Mouse (Mus musculus): ENCODE measurements around the gene Gm13277. TPM values are rescaled to one million over a fixed set of nuclear protein-coding genes. Genes with fewer than 3 reads are reported as not detected.
"Not testable (repeated sequence)": the region's sequence is repeated elsewhere in the genome, so short reads cannot be mapped to it uniquely, and the experiment has no call there.

Gm13277 gene
- polyA plus RNA-seq, 1 experiment from 2014 or later = not detected

- no peak overlapping the region for H3K27ac ChIP-seq (replicated peaks; ENCODE audit: low read depth, low read length)
- no peaks in the 10 kb centered on the region for H3K9me3 ChIP-seq (ENCODE audit: control insufficient read depth, low read length)
- H3K27me3 ChIP-seq (ENCODE audit: control insufficient read depth, insufficient read depth, low read length) = no peaks in the 10 kb centered on the region
- no peak for ATAC-seq (ENCODE audit: insufficient number of reproducible peaks, low FRiP score, low TSS enrichment, low read depth)
- H3K4me1 ChIP-seq (ENCODE audit: control insufficient read depth, insufficient read depth, low read length) = no peaks in the 10 kb centered on the region
- no peak overlapping the region for H3K9ac ChIP-seq (ENCODE audit: low read length)
- no peak overlapping the region for H3K4me3 ChIP-seq (ENCODE audit: low read depth, low read length)
- 31% methylated on average over 4 of the region's 4 CpGs for WGBS
- H3K4me2 ChIP-seq (ENCODE audit: low read depth, severe bottlenecking) = no peak overlapping the region
- H3K36me3 ChIP-seq (ENCODE audit: control insufficient read depth, insufficient read depth, low read length) = no peaks in the 10 kb centered on the region
- DNase-seq (ENCODE audit: low spot score) = peak; percentile 38
These were observed 42.1 kb downstream of the Gm13277 start for GRCm38 (mm10) chr4:88830523-88830922.

DNA sequence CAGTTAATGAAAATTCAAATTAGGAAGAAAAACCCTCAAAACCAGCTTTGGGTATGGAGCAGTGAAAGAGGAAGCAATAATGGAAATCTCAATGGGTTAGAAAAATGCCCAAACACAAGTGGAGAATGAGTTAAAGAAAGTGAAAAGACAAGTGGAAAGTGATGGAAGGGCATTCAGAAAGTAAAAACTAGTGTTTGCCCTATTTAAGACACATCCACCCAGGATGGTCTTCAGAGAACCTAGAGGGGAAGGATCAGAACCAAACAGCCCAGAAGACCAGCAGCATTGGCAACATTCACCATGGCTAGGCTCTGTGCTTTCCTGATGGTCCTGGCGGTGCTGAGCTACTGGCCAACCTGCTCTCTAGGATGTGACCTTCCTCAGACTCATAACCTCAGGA is 46.8 kb downstream of the Gm13277 start, which contains the start of gene Ifna5:
Ifna5 (plus strand) TSS at position 301 of the 400 bp plus-strand sequence.
- H3K4me1 ChIP-seq (ENCODE audit: control insufficient read depth, insufficient read depth, low read length); H3K9me3 ChIP-seq (ENCODE audit: control insufficient read depth, low read length); H3K9ac ChIP-seq (ENCODE audit: low read length); H3K36me3 ChIP-seq (ENCODE audit: control insufficient read depth, insufficient read depth, low read length); H3K27me3 ChIP-seq (ENCODE audit: control insufficient read depth, insufficient read depth, low read length); DNase-seq (ENCODE audit: low spot score); H3K4me2 ChIP-seq (ENCODE audit: low read depth, severe bottlenecking); ATAC-seq (ENCODE audit: insufficient number of reproducible peaks, low FRiP score, low TSS enrichment, low read depth); H3K4me3 ChIP-seq (ENCODE audit: low read depth, low read length); H3K27ac ChIP-seq (replicated peaks; ENCODE audit: low read depth, low read length): not testable (repeated sequence)
- 80% methylated on average over 1 of the region's 1 CpGs for WGBS

Other genes with a start within 250 kb of the Gm13277 start
- not detected in 2 replicates for gene Ifna15, start 230.4 kb upstream of the Gm13277 start, polyA plus RNA-seq (2014; fragmentation: Nextera tagmentation; extraction: Ambion mirVana)
- gene Ifna14, start 216.8 kb upstream of the Gm13277 start, polyA plus RNA-seq (2014; fragmentation: Nextera tagmentation; extraction: Ambion mirVana) = not detected in 2 replicates
- not detected in 2 replicates for gene Ifna9, start 196.2 kb upstream of the Gm13277 start, polyA plus RNA-seq (2014; fragmentation: Nextera tagmentation; extraction: Ambion mirVana)
- not detected in 2 replicates for gene Ifna12, start 185.3 kb upstream of the Gm13277 start, polyA plus RNA-seq (2014; fragmentation: Nextera tagmentation; extraction: Ambion mirVana)
- not detected in 2 replicates for gene C87499, start 154.2 kb upstream of the Gm13277 start, polyA plus RNA-seq (2014; fragmentation: Nextera tagmentation; extraction: Ambion mirVana)
- gene Ifna13, start 144.2 kb upstream of the Gm13277 start, polyA plus RNA-seq (2014; fragmentation: Nextera tagmentation; extraction: Ambion mirVana) = not detected in 2 replicates
- gene Ifna16, start 111.7 kb upstream of the Gm13277 start, polyA plus RNA-seq (2014; fragmentation: Nextera tagmentation; extraction: Ambion mirVana) = not detected in 2 replicates
- not detected in 2 replicates for gene Ifna2, start 104.7 kb upstream of the Gm13277 start, polyA plus RNA-seq (2014; fragmentation: Nextera tagmentation; extraction: Ambion mirVana)
- gene Ifnab, start 97.3 kb upstream of the Gm13277 start, polyA plus RNA-seq (2014; fragmentation: Nextera tagmentation; extraction: Ambion mirVana) = not detected in 2 replicates
- 0.81 and 1.5 TPM in 2 replicates for gene Gm26566, start 66.8 kb upstream of the Gm13277 start, polyA plus RNA-seq (2014; fragmentation: Nextera tagmentation; extraction: Ambion mirVana)
- 139 and 140 TPM in 2 replicates for gene Klhl9, start 66.2 kb upstream of the Gm13277 start, polyA plus RNA-seq (2014; fragmentation: Nextera tagmentation; extraction: Ambion mirVana)
- not detected in 2 replicates for gene Gm13271, start 33.8 kb upstream of the Gm13277 start, polyA plus RNA-seq (2014; fragmentation: Nextera tagmentation; extraction: Ambion mirVana)
- gene Gm13283, start 28.5 kb upstream of the Gm13277 start, polyA plus RNA-seq (2014; fragmentation: Nextera tagmentation; extraction: Ambion mirVana) = 0.13 TPM in 1 of 2 replicates, not detected in the other
- gene Gm13290, start 14.8 kb upstream of the Gm13277 start, polyA plus RNA-seq (2014; fragmentation: Nextera tagmentation; extraction: Ambion mirVana) = 0.38 TPM in 1 of 2 replicates, not detected in the other
- gene Gm13289, start 11.7 kb upstream of the Gm13277 start, polyA plus RNA-seq (2014; fragmentation: Nextera tagmentation; extraction: Ambion mirVana) = not detected in 2 replicates
- not detected in 2 replicates for gene Gm13272, start 8.8 kb upstream of the Gm13277 start, polyA plus RNA-seq (2014; fragmentation: Nextera tagmentation; extraction: Ambion mirVana)
- gene Ifnz, start 6.5 kb upstream of the Gm13277 start, polyA plus RNA-seq (2014; fragmentation: Nextera tagmentation; extraction: Ambion mirVana) = not detected in 2 replicates
- gene Gm13276, start 2.9 kb upstream of the Gm13277 start, polyA plus RNA-seq (2014; fragmentation: Nextera tagmentation; extraction: Ambion mirVana) = not detected in 2 replicates
- not detected in 2 replicates for gene Gm13278, start 2.9 kb downstream of the Gm13277 start, polyA plus RNA-seq (2014; fragmentation: Nextera tagmentation; extraction: Ambion mirVana)
- gene Gm13275, start 5.9 kb downstream of the Gm13277 start, polyA plus RNA-seq (2014; fragmentation: Nextera tagmentation; extraction: Ambion mirVana) = not detected in 2 replicates
- gene Gm13279, start 8.8 kb downstream of the Gm13277 start, polyA plus RNA-seq (2014; fragmentation: Nextera tagmentation; extraction: Ambion mirVana) = not detected in 2 replicates
- 1.1 and 1.4 TPM in 2 replicates for gene Gm13285, start 11.0 kb downstream of the Gm13277 start, polyA plus RNA-seq (2014; fragmentation: Nextera tagmentation; extraction: Ambion mirVana)
- gene Gm13287, start 14.6 kb downstream of the Gm13277 start, polyA plus RNA-seq (2014; fragmentation: Nextera tagmentation; extraction: Ambion mirVana) = not detected in 2 replicates
- not detected in 2 replicates for gene Gm13288, start 16.9 kb downstream of the Gm13277 start, polyA plus RNA-seq (2014; fragmentation: Nextera tagmentation; extraction: Ambion mirVana)
- not detected in 2 replicates for gene Ifna7, start 27.6 kb downstream of the Gm13277 start, polyA plus RNA-seq (2014; fragmentation: Nextera tagmentation; extraction: Ambion mirVana)
- not detected in 2 replicates for gene Ifna11, start 31.3 kb downstream of the Gm13277 start, polyA plus RNA-seq (2014; fragmentation: Nextera tagmentation; extraction: Ambion mirVana)
- not detected in 2 replicates for gene Ifna6, start 38.8 kb downstream of the Gm13277 start, polyA plus RNA-seq (2014; fragmentation: Nextera tagmentation; extraction: Ambion mirVana)
- not detected in 2 replicates for gene Ifna5, start 46.9 kb downstream of the Gm13277 start, polyA plus RNA-seq (2014; fragmentation: Nextera tagmentation; extraction: Ambion mirVana)
- gene Ifna4, start 53.2 kb downstream of the Gm13277 start, polyA plus RNA-seq (2014; fragmentation: Nextera tagmentation; extraction: Ambion mirVana) = not detected in 2 replicates
- gene Ifna1, start 61.5 kb downstream of the Gm13277 start, polyA plus RNA-seq (2014; fragmentation: Nextera tagmentation; extraction: Ambion mirVana) = not detected in 2 replicates
- not detected in 2 replicates for gene Ifne, start 91.6 kb downstream of the Gm13277 start, polyA plus RNA-seq (2014; fragmentation: Nextera tagmentation; extraction: Ambion mirVana)